In genomic region chr6:140517188-140517587, GRCm38 (mm10) we compare ENCODE assay signal across 8 mouse cellular contexts.
A peak's percentile ranks its signal among the peaks of the same experiment; 100 is the strongest.
DNase-seq lines count a peak whose midpoint lies in the region; ATAC-seq and TF ChIP-seq lines count a peak whose summit lies in the region.

No protein-coding gene starts in this region.

- H3K4me1 ChIP-seq in intestine, embryonic 15.5 days (replicated peaks) = peaks cover 26% of the 10 kb centered on the region

- no peak overlapping the region for H3ac ChIP-seq in C2C12 (ENCODE audit: control insufficient read depth, insufficient read length, low read depth)

- intact Hi-C loops in heart, postnatal 14 days (cut with DNase I) = loop anchor here (2.0 kb wide), 1 partner anchor 40 kb away; no protein-coding TSS in a partner anchor
- intact Hi-C loops in heart, postnatal 25 days (cut with DNase I) = loop anchor here (5.0 kb wide), 1 partner anchor 40 kb away; no protein-coding TSS in a partner anchor

- DNase-seq in heart, postnatal 14 days = peak; percentile 39 to 49
- no peak for DNase-seq in heart, postnatal 25 days (ENCODE audit: low spot score)
- DNase-seq in kidney, postnatal 10 days = peak; percentile 47
- peak; percentile 6 for DNase-seq in spleen, adult 12 weeks (ENCODE audit: low spot score)
- DNase-seq in urinary bladder, adult 18-20 months (ENCODE audit: low spot score in 2 of 2) = no peak

- ATAC-seq in activated CD4-positive, CD25-positive, alpha-beta regulatory T cell, adult 4 months = peak; percentile 37
- no peak for ATAC-seq in intestine, embryonic 15.5 days

- H3K4me2 ChIP-seq in intestine, embryonic 15.5 days (replicated peaks) = no peak overlapping the region

- TF ChIP-seq CTCF in C2C12 (IDR thresholded peaks at IDR 0.05; ENCODE audit: control insufficient read depth, insufficient read depth, insufficient read length) = peak; percentile 29

- 74% methylated on average over 1 of the region's 1 CpGs for WGBS in intestine, embryonic 15.5 days

- no peaks in the 10 kb centered on the region for H3K9me3 ChIP-seq in intestine, embryonic 15.5 days

- no peaks in the 10 kb centered on the region for H3K27me3 ChIP-seq in C2C12 (ENCODE audit: control insufficient read depth, insufficient read depth, insufficient read length)
- H3K27me3 ChIP-seq in intestine, embryonic 15.5 days (replicated peaks) = no peaks in the 10 kb centered on the region

- H3K9ac ChIP-seq in intestine, embryonic 15.5 days = no peak overlapping the region

- peaks cover 16% of the 10 kb centered on the region for H3K79me3 ChIP-seq in C2C12 (ENCODE audit: low read depth)

- peaks cover 58% of the 10 kb centered on the region for H3K79me2 ChIP-seq in C2C12 (ENCODE audit: control insufficient read depth, insufficient read depth)

- H3K36me3 ChIP-seq in C2C12 (ENCODE audit: control insufficient read depth, insufficient read depth) = no peaks in the 10 kb centered on the region
- H3K36me3 ChIP-seq in intestine, embryonic 15.5 days = no peaks in the 10 kb centered on the region

- no peak overlapping the region for H3K4me3 ChIP-seq in C2C12 (ENCODE audit: insufficient read depth, poor library complexity, severe bottlenecking)
- no peak overlapping the region for H3K4me3 ChIP-seq in intestine, embryonic 15.5 days (replicated peaks)

- H3K27ac ChIP-seq in intestine, embryonic 15.5 days = no peak overlapping the region

TF ChIP-seq in C2C12, 6 proteins besides CTCF, POLR2A, EP300 and RAD21:
- TF ChIP-seq MYOG (IDR thresholded peaks at IDR 0.05; ENCODE audit: control insufficient read depth, extremely low read depth, insufficient read length) (no peak), CEBPB (IDR thresholded peaks at IDR 0.05; ENCODE audit: low read depth) (no peak), FOSL1 (IDR thresholded peaks at IDR 0.05; ENCODE audit: insufficient read depth, low read length, poor library complexity, severe bottlenecking) (no peak), MYOD1 (IDR thresholded peaks at IDR 0.05; ENCODE audit: control insufficient read depth, insufficient read length, low read depth) (no peak)

Comparison
In these comparisons a context has a peak if more than half of its experiments do, and no peak if none do; other contexts are left out.
1. DNase-seq: peak in heart, postnatal 14 days (2 of 2), kidney, postnatal 10 days (single experiment) and spleen, adult 12 weeks (single experiment); none in heart, postnatal 25 days (single experiment) and urinary bladder, adult 18-20 months (0 of 2).